Mouse (Mus musculus): ENCODE data around the gene Pigt. TPM values are rescaled to one million over a fixed set of nuclear protein-coding genes. Genes with fewer than 3 reads are reported as not detected.

Pigt gene
- polyA plus RNA-seq, 1 experiment from 2014 or later = 47.2 TPM

Other genes with a start within 250 kb of the Pigt start
- gene Svs3b, start 240.9 kb upstream of the Pigt start, polyA plus RNA-seq (2015; fragmentation: Nextera tagmentation; extraction: Ambion mirVana) = not detected in 2 replicates
- not detected in 2 replicates for gene Svs4, start 219.1 kb upstream of the Pigt start, polyA plus RNA-seq (2015; fragmentation: Nextera tagmentation; extraction: Ambion mirVana)
- gene Svs3a, start 208.3 kb upstream of the Pigt start, polyA plus RNA-seq (2015; fragmentation: Nextera tagmentation; extraction: Ambion mirVana) = not detected in 2 replicates
- gene Svs6, start 180.8 kb upstream of the Pigt start, polyA plus RNA-seq (2015; fragmentation: Nextera tagmentation; extraction: Ambion mirVana) = not detected in 2 replicates
- gene Svs5, start 164.8 kb upstream of the Pigt start, polyA plus RNA-seq (2015; fragmentation: Nextera tagmentation; extraction: Ambion mirVana) = not detected in 2 replicates
- gene Slpi, start 108.4 kb upstream of the Pigt start, polyA plus RNA-seq (2015; fragmentation: Nextera tagmentation; extraction: Ambion mirVana) = not detected in 2 replicates
- not detected in 2 replicates for gene Rbpjl, start 94.4 kb upstream of the Pigt start, polyA plus RNA-seq (2015; fragmentation: Nextera tagmentation; extraction: Ambion mirVana)
- gene Matn4, start 92.4 kb upstream of the Pigt start, polyA plus RNA-seq (2015; fragmentation: Nextera tagmentation; extraction: Ambion mirVana) = 0.15 and 0.45 TPM in 2 replicates
- 7.9 and 8.6 TPM in 2 replicates for gene Sdc4, start 53.6 kb upstream of the Pigt start, polyA plus RNA-seq (2015; fragmentation: Nextera tagmentation; extraction: Ambion mirVana)
- 71.8 and 72.4 TPM in 2 replicates for gene Sys1, start 40.6 kb upstream of the Pigt start, polyA plus RNA-seq (2015; fragmentation: Nextera tagmentation; extraction: Ambion mirVana)
- gene Gm20458, start 36.6 kb upstream of the Pigt start, polyA plus RNA-seq (2015; fragmentation: Nextera tagmentation; extraction: Ambion mirVana) = 3.6 and 3.7 TPM in 2 replicates
- not detected in 2 replicates for gene Trp53tg5, start 23.8 kb upstream of the Pigt start, polyA plus RNA-seq (2015; fragmentation: Nextera tagmentation; extraction: Ambion mirVana)
- gene Dbndd2, start 11.4 kb upstream of the Pigt start, polyA plus RNA-seq (2015; fragmentation: Nextera tagmentation; extraction: Ambion mirVana) = 6.3 and 7.3 TPM in 2 replicates
- 15.4 and 21.2 TPM in 2 replicates for gene Wfdc2, start 64.9 kb downstream of the Pigt start, polyA plus RNA-seq (2015; fragmentation: Nextera tagmentation; extraction: Ambion mirVana)
- gene Spint3, start 75.9 kb downstream of the Pigt start, polyA plus RNA-seq (2015; fragmentation: Nextera tagmentation; extraction: Ambion mirVana) = not detected in 2 replicates
- gene Wfdc6a, start 87.9 kb downstream of the Pigt start, polyA plus RNA-seq (2015; fragmentation: Nextera tagmentation; extraction: Ambion mirVana) = not detected in 2 replicates
- not detected in 2 replicates for gene Eppin, start 96.1 kb downstream of the Pigt start, polyA plus RNA-seq (2015; fragmentation: Nextera tagmentation; extraction: Ambion mirVana)
- gene Wfdc6b, start 116.0 kb downstream of the Pigt start, polyA plus RNA-seq (2015; fragmentation: Nextera tagmentation; extraction: Ambion mirVana) = not detected in 2 replicates
- not detected in 2 replicates for gene Wfdc8, start 116.1 kb downstream of the Pigt start, polyA plus RNA-seq (2015; fragmentation: Nextera tagmentation; extraction: Ambion mirVana)
- gene Wfdc16, start 141.3 kb downstream of the Pigt start, polyA plus RNA-seq (2015; fragmentation: Nextera tagmentation; extraction: Ambion mirVana) = not detected in 2 replicates
- not detected in 2 replicates for gene Wfdc10, start 158.5 kb downstream of the Pigt start, polyA plus RNA-seq (2015; fragmentation: Nextera tagmentation; extraction: Ambion mirVana)
- not detected in 2 replicates for gene Wfdc9, start 159.1 kb downstream of the Pigt start, polyA plus RNA-seq (2015; fragmentation: Nextera tagmentation; extraction: Ambion mirVana)
- not detected in 2 replicates for gene Wfdc11, start 176.6 kb downstream of the Pigt start, polyA plus RNA-seq (2015; fragmentation: Nextera tagmentation; extraction: Ambion mirVana)
- not detected in 2 replicates for gene Wfdc13, start 187.6 kb downstream of the Pigt start, polyA plus RNA-seq (2015; fragmentation: Nextera tagmentation; extraction: Ambion mirVana)
- gene Spint4, start 201.0 kb downstream of the Pigt start, polyA plus RNA-seq (2015; fragmentation: Nextera tagmentation; extraction: Ambion mirVana) = not detected in 2 replicates
- not detected in 2 replicates for gene Spint5, start 217.8 kb downstream of the Pigt start, polyA plus RNA-seq (2015; fragmentation: Nextera tagmentation; extraction: Ambion mirVana)
- 0.92 and 1.4 TPM in 2 replicates for gene Wfdc3, start 248.4 kb downstream of the Pigt start, polyA plus RNA-seq (2015; fragmentation: Nextera tagmentation; extraction: Ambion mirVana)
- gene Dnttip1, start 248.5 kb downstream of the Pigt start, polyA plus RNA-seq (2015; fragmentation: Nextera tagmentation; extraction: Ambion mirVana) = 75.2 and 80.2 TPM in 2 replicates